In genomic region chr6:89355661-89356060, GRCm38 (mm10) we compare ENCODE assay signal across 13 mouse cellular contexts. TPM values are rescaled to one million over a fixed set of nuclear protein-coding genes. Genes with fewer than 3 reads are reported as not detected.
DNase-seq lines count a peak whose midpoint lies in the region; ATAC-seq and TF ChIP-seq lines count a peak whose summit lies in the region.
"Had no signal": no experiment of that assay in that cellular context is flagged by ENCODE, and none has a peak within 500 bp of the region (broad histone marks: within the 10 kb centered on the region; RNA-seq: fewer than 3 reads in every experiment).

No protein-coding gene starts in this region.

- TF ChIP-seq CTCF in midbrain, postnatal 0 days (IDR thresholded peaks at IDR 0.05): no peak

- H3K4me3 ChIP-seq in heart, embryonic 12.5 days: no peak overlapping the region
- no peak overlapping the region for H3K4me3 ChIP-seq in neural tube, embryonic 12.5 days
- no peak overlapping the region for H3K4me3 ChIP-seq in midbrain, postnatal 0 days (ENCODE audit: low read depth, low read length)
- H3K4me3 ChIP-seq: liver, embryonic 12.5 days had no signal

- peaks cover 73% of the 10 kb centered on the region for H3K4me1 ChIP-seq in heart, embryonic 12.5 days (replicated peaks)
- peaks cover 91% of the 10 kb centered on the region for H3K4me1 ChIP-seq in neural tube, embryonic 12.5 days
- peaks cover 33% of the 10 kb centered on the region for H3K4me1 ChIP-seq in midbrain, postnatal 0 days (ENCODE audit: insufficient read depth, low read length)

- no peak overlapping the region for H3K27ac ChIP-seq in heart, embryonic 12.5 days (ENCODE audit: poor library complexity, severe bottlenecking)
- no peak overlapping the region for H3K27ac ChIP-seq in neural tube, embryonic 12.5 days
- H3K27ac ChIP-seq in midbrain, postnatal 0 days (ENCODE audit: low read depth, low read length): no peak overlapping the region
- H3K27ac ChIP-seq: liver, embryonic 12.5 days had no signal

- no peak overlapping the region for H3K4me2 ChIP-seq in heart, embryonic 12.5 days
- H3K4me2 ChIP-seq in neural tube, embryonic 12.5 days (replicated peaks): peak overlapping the region; percentile 24
- H3K4me2 ChIP-seq in midbrain, postnatal 0 days (ENCODE audit: low read depth, low read length, poor library complexity, severe bottlenecking): peak overlapping the region; percentile 20; the same call in 1 of the 2 replicates
- H3K4me2 ChIP-seq: liver, embryonic 12.5 days had no signal

- peak overlapping the region; percentile 27; the same call in 1 of the 2 replicates for H3K9ac ChIP-seq in heart, embryonic 12.5 days
- H3K9ac ChIP-seq in neural tube, embryonic 12.5 days: 0 out of 2 replicates have a peak overlapping the region, but pooled peaks have one; percentile 2
- 0 out of 2 replicates have a peak overlapping the region, but pooled peaks have one; percentile 29 for H3K9ac ChIP-seq in midbrain, postnatal 0 days (replicated peaks; ENCODE audit: low read length, poor library complexity, severe bottlenecking)
- H3K9ac ChIP-seq: liver, embryonic 12.5 days had no signal

- no peak for ATAC-seq in heart, embryonic 12.5 days (ENCODE audit: insufficient number of reproducible peaks, low FRiP score)
- ATAC-seq in neural tube, embryonic 12.5 days (ENCODE audit: low FRiP score, low read depth): no peak
- no peak for ATAC-seq in midbrain, postnatal 0 days (ENCODE audit: low FRiP score)
- ATAC-seq: activated CD4-positive, CD25-positive, alpha-beta regulatory T cell, adult 4 months; liver, embryonic 12.5 days had no signal

- no peaks in the 10 kb centered on the region for H3K27me3 ChIP-seq in heart, embryonic 12.5 days (replicated peaks)
- no peaks in the 10 kb centered on the region for H3K27me3 ChIP-seq in neural tube, embryonic 12.5 days (replicated peaks)
- H3K27me3 ChIP-seq in midbrain, postnatal 0 days (ENCODE audit: insufficient read depth, low read length): no peaks in the 10 kb centered on the region

- no peaks in the 10 kb centered on the region for H3K9me3 ChIP-seq in heart, embryonic 12.5 days (replicated peaks)
- H3K9me3 ChIP-seq in neural tube, embryonic 12.5 days: no peaks in the 10 kb centered on the region
- H3K9me3 ChIP-seq in midbrain, postnatal 0 days (ENCODE audit: low read length): no peaks in the 10 kb centered on the region
- H3K9me3 ChIP-seq: liver, embryonic 12.5 days had no signal

- 63% methylated on average over 7 of the region's 7 CpGs for WGBS in heart, embryonic 12.5 days
- WGBS in neural tube, embryonic 12.5 days: 53% methylated on average over 7 of the region's 7 CpGs
- WGBS in midbrain, postnatal 0 days: 20% methylated on average over 7 of the region's 7 CpGs

- peaks cover 41% of the 10 kb centered on the region for H3K36me3 ChIP-seq in heart, embryonic 12.5 days
- H3K36me3 ChIP-seq in neural tube, embryonic 12.5 days: peaks cover 54% of the 10 kb centered on the region
- peaks cover 32% of the 10 kb centered on the region for H3K36me3 ChIP-seq in midbrain, postnatal 0 days (ENCODE audit: insufficient read depth, low read length)

- DNase-seq in cerebellum, adult 11-12 months: peak; percentile 34
- DNase-seq in cerebellum, postnatal 10 days: no peak
- DNase-seq in heart, adult 8-10 months (ENCODE audit: low spot score): no peak
- no peak for DNase-seq in neural tube, embryonic 10.5 days (ENCODE audit: extremely low spot score, low spot score)
- DNase-seq in midbrain, postnatal 0 days (ENCODE audit: low spot score): no peak
- no peak for DNase-seq in ovary, postnatal 14 days (ENCODE audit: low spot score)
- DNase-seq: kidney, adult 2 months; kidney, postnatal 25 days; thymus, postnatal 25 days had no signal

RNA-seq across cellular contexts. Expression of gene Plxna1, which starts 6.8 kb away (rescaled TPM):
- 13.4 and 17.3 TPM in 2 replicates for polyA plus RNA-seq in heart, embryonic 12.5 days (2016; fragmentation: Nextera tagmentation; extraction: Ambion mirVana)
- 10 to 100 TPM; 15.9 to 28.7 (median 20.2) TPM for total RNA-seq in heart, adult 8-10 months (2022)
- polyA plus RNA-seq in neural tube, embryonic 12.5 days (2016; fragmentation: Nextera tagmentation; extraction: Ambion mirVana): 46.0 and 54.1 TPM in 2 replicates
- total RNA-seq in midbrain, postnatal 0 days (2014; rRNA removed): 220 and 234 TPM in 2 replicates
- polyA plus RNA-seq in midbrain, postnatal 0 days (2015; fragmentation: Nextera tagmentation; extraction: Ambion mirVana): 46.5 and 50.1 TPM in 2 replicates
